Mouse (Mus musculus): ENCODE measurements around the gene Dpm1.

Gene Dpm1

DNA sequence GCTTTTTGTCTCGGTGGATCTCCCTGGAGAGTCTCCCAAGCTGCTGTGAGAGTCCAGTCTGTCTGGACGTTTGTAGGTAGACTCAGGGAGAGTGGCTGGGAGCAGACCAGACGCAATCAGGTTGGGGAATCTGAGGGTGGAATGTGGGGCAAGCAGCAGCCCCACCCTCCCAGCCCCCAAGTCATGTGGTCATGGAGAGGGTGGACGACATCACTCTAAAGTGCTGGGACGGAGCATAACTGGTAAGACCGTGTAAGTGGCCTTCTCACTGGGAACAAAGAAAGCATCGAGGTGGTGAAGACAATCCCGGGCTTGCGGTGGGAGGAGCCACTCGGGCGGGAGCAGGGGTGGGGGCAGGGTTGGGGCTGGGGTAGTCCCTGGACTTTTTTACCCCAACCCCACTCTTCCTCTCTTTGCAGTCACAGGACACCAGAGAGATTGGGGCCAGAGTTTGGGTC, 68.8 kb downstream of the Dpm1 start:
- no peak for DNase-seq

DNA sequence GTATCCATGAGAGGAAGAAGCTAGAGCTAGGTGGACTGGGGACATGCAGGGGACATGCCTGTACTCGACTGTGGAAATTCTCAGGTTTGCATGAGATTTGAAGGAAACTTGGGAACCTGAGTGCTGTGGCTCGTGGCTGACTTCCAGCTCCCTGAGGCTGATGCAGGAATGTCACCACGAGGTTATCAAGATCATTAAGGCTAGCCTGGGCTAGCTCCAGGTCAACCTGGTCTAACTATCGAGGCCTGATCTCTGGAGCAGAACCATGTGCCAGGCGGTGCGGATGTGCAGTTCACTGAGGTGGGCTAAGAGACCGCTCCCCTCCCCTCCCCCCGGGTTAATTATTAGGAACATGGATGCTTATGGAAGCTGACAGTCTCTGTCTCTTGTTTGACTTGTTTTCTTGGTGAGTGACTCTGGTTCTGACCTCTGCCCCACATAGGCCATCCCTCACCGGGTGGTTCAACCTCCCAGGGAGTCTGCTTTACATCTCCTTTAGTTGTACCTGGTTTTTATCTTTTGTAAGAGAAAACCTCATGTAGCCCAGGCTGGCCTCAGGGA, 69.9 kb downstream of the Dpm1 start:
- DNase-seq, result no peak

All from thymus, adult 18-20 months (tissue).